Mouse (Mus musculus) small intestine, adult 2 months (tissue): ENCODE results near the gene Cidec.

ENCODE experiments used
- CTCF ChIP-seq: fragments of 200-500 bp; IDR thresholded peaks from 2 replicates; pipeline ENCODE4 v1.5.1; 2012; ENCODE audit warnings: low read depth, mild to moderate bottlenecking, control low read depth, inconsistent platforms, low read length, moderate library complexity, mixed read lengths; ENCODE audit not compliant: insufficient replicate concordance, insufficient read length; ENCODE audit errors: extremely low read depth
- POLR2A ChIP-seq: fragments of 200-500 bp; IDR thresholded peaks from 2 replicates; pipeline ENCODE4 v1.6.1; 2012; ENCODE audit warnings: low read depth, mild to moderate bottlenecking, control low read depth, inconsistent platforms, low read length, moderate library complexity

DNA sequence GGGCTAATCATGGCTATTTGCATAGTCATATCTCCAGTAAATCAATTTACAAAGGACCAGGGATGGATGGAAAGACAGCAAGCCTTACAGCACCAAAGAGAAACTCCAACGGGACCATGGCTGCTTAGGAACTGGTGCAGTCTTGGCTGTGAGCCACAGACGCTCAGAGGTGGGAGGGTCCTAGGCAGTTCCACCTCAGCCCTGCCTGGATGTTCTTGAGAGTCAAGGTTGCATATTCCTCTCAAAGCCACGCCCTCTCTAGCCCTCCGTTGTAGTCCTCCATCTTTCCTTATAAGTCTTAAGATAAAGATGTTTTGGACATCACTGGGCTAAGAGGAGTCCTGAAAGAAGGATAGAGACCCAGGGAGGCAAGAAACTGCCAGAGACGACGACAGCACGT lies 28.5 kb upstream of the Cidec start:
- no peak for TF ChIP-seq CTCF
- TF ChIP-seq POLR2A = no peak
